Mouse (Mus musculus): ENCODE results near the gene Stra6. TPM values are rescaled to one million over a fixed set of nuclear protein-coding genes. Genes with fewer than 3 reads are reported as not detected.

The Stra6 gene
- polyA plus RNA-seq, 1 experiment = 0.29 TPM

DNA sequence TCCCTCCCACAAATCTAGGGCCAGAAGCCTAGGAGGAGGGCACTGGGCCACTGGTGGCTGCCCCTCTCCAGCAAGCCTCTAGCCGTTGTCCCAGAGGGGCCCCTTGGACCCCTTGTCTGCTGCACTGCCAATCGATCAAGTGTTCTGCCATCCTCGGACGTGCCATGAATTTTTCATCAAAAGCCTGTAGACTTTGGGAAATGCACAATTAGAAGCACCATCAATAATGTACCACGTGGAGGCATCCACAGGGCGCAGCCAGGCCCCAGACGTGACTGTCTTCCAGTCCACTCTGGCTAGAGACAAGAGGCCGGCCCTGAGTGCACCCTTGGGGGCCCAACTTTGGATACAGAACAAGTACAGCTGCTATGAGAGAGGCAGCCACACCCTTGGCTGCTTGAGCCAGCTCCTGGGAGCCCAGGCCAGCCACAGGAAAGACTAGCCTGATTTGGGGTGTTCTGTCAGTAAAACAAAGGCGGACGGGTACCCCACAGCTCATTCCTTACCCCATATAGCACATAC, 20.0 kb upstream of the Stra6 start:
- Histone ChIP-seq H3K27me3 (ENCODE audit: control insufficient read depth, insufficient read depth, insufficient read length) (peaks cover 11% of the 10 kb centered on the region), H3K79me2 (ENCODE audit: control insufficient read depth, insufficient read depth) (no peaks in the 10 kb centered on the region)

DNA sequence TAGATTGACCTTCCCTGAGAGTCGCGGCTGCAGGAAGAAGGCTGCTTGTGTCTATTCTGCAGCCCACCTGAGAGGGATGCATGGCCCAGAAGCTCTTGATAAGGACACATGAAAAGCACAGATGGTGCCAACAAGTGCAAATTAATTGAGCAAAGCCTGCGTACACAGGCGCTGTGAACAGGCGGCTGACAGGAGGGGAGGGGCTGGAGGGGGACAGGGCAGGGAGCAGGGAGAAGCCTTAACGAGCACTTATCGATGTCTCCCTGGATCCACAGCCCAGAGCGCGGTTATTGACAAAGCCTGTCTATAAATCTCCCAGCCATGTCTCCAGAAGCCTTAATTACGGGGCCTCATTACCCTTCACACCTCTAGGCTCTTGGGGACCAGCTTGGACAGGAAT, 18.8 kb upstream of the Stra6 start:
- no peaks in the 10 kb centered on the region for H3K36me3 ChIP-seq (ENCODE audit: control insufficient read depth, insufficient read depth)
- H3K27me3 ChIP-seq (ENCODE audit: control insufficient read depth, insufficient read depth, insufficient read length) = peaks cover 14% of the 10 kb centered on the region
- TF ChIP-seq MYOD1 (IDR thresholded peaks at IDR 0.05; ENCODE audit: control insufficient read depth, insufficient read length, low read depth) (no peak), USF1 (IDR thresholded peaks at IDR 0.05; ENCODE audit: low read depth) (no peak), FOSL1 (IDR thresholded peaks at IDR 0.05; ENCODE audit: insufficient read depth, low read length, poor library complexity, severe bottlenecking) (no peak), MAX (IDR thresholded peaks at IDR 0.05) (no peak), CTCF (IDR thresholded peaks at IDR 0.05; ENCODE audit: control insufficient read depth, insufficient read depth, insufficient read length) (no peak), MYOG (IDR thresholded peaks at IDR 0.05; ENCODE audit: control insufficient read depth, extremely low read depth, insufficient read length) (no peak), CEBPB (IDR thresholded peaks at IDR 0.05; ENCODE audit: low read depth) (no peak)

More for the DNA sequence above, 20.0 kb upstream of the Stra6 start:
- no peak for TF ChIP-seq MAX (IDR thresholded peaks at IDR 0.05)
- no peak for TF ChIP-seq MYOG (IDR thresholded peaks at IDR 0.05; ENCODE audit: control insufficient read depth, extremely low read depth, insufficient read length)
- no peak overlapping the region for H3ac ChIP-seq (ENCODE audit: control insufficient read depth, insufficient read length, low read depth)
- H3K36me3 ChIP-seq (ENCODE audit: control insufficient read depth, insufficient read depth) = no peaks in the 10 kb centered on the region
- H3K4me3 ChIP-seq (ENCODE audit: insufficient read depth, poor library complexity, severe bottlenecking) = no peak overlapping the region
- H3K79me3 ChIP-seq (ENCODE audit: low read depth) = no peaks in the 10 kb centered on the region

DNA sequence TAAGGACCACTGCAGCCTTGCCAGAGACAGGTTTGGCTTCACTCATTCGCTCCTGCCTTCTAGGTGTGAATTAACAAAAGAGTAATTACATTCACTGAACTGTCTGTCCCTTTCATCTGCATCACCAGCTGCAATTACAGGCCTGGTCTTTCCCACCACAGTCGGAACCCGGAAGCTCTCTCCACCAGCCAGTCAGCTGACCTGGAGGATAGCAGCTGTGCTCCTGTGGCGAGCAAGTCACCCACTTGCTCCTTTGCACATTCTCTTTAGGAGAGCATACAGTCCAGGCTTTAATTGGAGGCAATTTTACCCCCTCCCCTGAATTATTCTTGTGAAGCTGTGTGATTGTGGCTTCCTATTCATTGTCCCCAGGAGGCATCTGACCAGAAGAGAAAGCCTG, 17.9 kb upstream of the Stra6 start:
- H3K79me2 ChIP-seq (ENCODE audit: control insufficient read depth, insufficient read depth) = no peaks in the 10 kb centered on the region
- H3K79me3 ChIP-seq (ENCODE audit: low read depth) = no peaks in the 10 kb centered on the region
- TF ChIP-seq MAX (IDR thresholded peaks at IDR 0.05) = no peak
- peak; percentile 58 for TF ChIP-seq USF1 (IDR thresholded peaks at IDR 0.05; ENCODE audit: low read depth)
- H3K4me3 ChIP-seq (ENCODE audit: insufficient read depth, poor library complexity, severe bottlenecking) = no peak overlapping the region
- H3K36me3 ChIP-seq (ENCODE audit: control insufficient read depth, insufficient read depth) = no peaks in the 10 kb centered on the region
- no peak overlapping the region for H3ac ChIP-seq (ENCODE audit: control insufficient read depth, insufficient read length, low read depth)
- peaks cover 17% of the 10 kb centered on the region for H3K27me3 ChIP-seq (ENCODE audit: control insufficient read depth, insufficient read depth, insufficient read length)

More for the DNA sequence above, 18.8 kb upstream of the Stra6 start:
- H3K4me3 ChIP-seq (ENCODE audit: insufficient read depth, poor library complexity, severe bottlenecking) = no peak overlapping the region
- H3K79me3 ChIP-seq (ENCODE audit: low read depth) = no peaks in the 10 kb centered on the region
- no peaks in the 10 kb centered on the region for H3K79me2 ChIP-seq (ENCODE audit: control insufficient read depth, insufficient read depth)
- H3ac ChIP-seq (ENCODE audit: control insufficient read depth, insufficient read length, low read depth) = no peak overlapping the region

DNA sequence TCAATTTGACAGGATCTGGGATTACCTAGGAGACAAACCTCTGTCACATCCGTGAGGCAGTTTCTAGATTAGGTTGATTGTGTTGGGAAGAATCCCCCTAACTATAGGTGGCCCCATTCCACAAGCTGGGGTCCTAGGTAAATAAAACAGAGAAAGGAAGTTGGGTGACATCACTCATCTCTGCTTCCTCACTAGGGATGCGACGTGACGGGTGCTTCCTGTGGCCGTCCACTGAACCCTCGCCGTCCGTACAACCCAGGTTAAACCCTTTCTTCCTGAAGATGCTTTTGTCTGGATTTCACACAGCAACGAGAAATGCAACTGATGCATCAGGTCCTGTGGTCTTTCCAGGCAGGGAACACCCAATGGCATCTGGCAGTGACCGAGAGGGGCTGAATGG, 16.5 kb upstream of the Stra6 start:
- Histone ChIP-seq H3K4me3 (ENCODE audit: insufficient read depth, poor library complexity, severe bottlenecking) (no peak overlapping the region), H3K27me3 (ENCODE audit: control insufficient read depth, insufficient read depth, insufficient read length) (peaks cover 24% of the 10 kb centered on the region), H3K79me3 (ENCODE audit: low read depth) (no peaks in the 10 kb centered on the region), H3K36me3 (ENCODE audit: control insufficient read depth, insufficient read depth) (no peaks in the 10 kb centered on the region), H3ac (ENCODE audit: control insufficient read depth, insufficient read length, low read depth) (no peak overlapping the region), H3K79me2 (ENCODE audit: control insufficient read depth, insufficient read depth) (no peaks in the 10 kb centered on the region)
- TF ChIP-seq FOSL1 (IDR thresholded peaks at IDR 0.05; ENCODE audit: insufficient read depth, low read length, poor library complexity, severe bottlenecking) = no peak
- TF ChIP-seq MYOD1 (IDR thresholded peaks at IDR 0.05; ENCODE audit: control insufficient read depth, insufficient read length, low read depth) = no peak
- no peak for TF ChIP-seq CTCF (IDR thresholded peaks at IDR 0.05; ENCODE audit: control insufficient read depth, insufficient read depth, insufficient read length)
- no peak for TF ChIP-seq MYOG (IDR thresholded peaks at IDR 0.05; ENCODE audit: control insufficient read depth, extremely low read depth, insufficient read length)
- TF ChIP-seq USF1 (IDR thresholded peaks at IDR 0.05; ENCODE audit: low read depth) = no peak
- TF ChIP-seq CEBPB (IDR thresholded peaks at IDR 0.05; ENCODE audit: low read depth) = no peak
- TF ChIP-seq MAX (IDR thresholded peaks at IDR 0.05) = no peak

DNA sequence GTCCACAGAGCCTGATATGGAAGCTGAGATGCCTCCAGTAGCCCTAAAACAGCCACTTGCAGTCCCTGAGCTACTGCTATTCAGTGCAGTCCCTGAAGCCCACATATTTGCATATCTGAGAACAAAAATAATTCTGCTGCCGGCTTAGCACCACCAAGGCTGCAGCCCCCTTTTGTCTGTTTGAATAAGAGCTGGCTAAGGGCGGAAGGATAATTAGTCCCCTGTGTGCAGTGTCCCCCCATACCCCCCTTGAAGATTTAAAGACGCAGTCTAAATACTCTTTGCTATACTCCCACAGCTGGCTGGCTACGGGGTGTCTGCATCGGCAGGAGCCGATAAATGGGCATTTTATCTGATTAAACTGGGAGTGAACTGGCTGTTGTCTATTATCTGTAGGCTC, 15.0 kb upstream of the Stra6 start:
- Histone ChIP-seq H3ac (ENCODE audit: control insufficient read depth, insufficient read length, low read depth) (no peak overlapping the region), H3K27me3 (ENCODE audit: control insufficient read depth, insufficient read depth, insufficient read length) (peaks cover 24% of the 10 kb centered on the region), H3K4me3 (ENCODE audit: insufficient read depth, poor library complexity, severe bottlenecking) (no peak overlapping the region), H3K79me3 (ENCODE audit: low read depth) (no peaks in the 10 kb centered on the region), H3K36me3 (ENCODE audit: control insufficient read depth, insufficient read depth) (no peaks in the 10 kb centered on the region), H3K79me2 (ENCODE audit: control insufficient read depth, insufficient read depth) (no peaks in the 10 kb centered on the region)
- TF ChIP-seq USF1 (IDR thresholded peaks at IDR 0.05; ENCODE audit: low read depth) (no peak), MYOG (IDR thresholded peaks at IDR 0.05; ENCODE audit: control insufficient read depth, extremely low read depth, insufficient read length) (no peak), MYOD1 (IDR thresholded peaks at IDR 0.05; ENCODE audit: control insufficient read depth, insufficient read length, low read depth) (no peak), CTCF (IDR thresholded peaks at IDR 0.05; ENCODE audit: control insufficient read depth, insufficient read depth, insufficient read length) (no peak), FOSL1 (IDR thresholded peaks at IDR 0.05; ENCODE audit: insufficient read depth, low read length, poor library complexity, severe bottlenecking) (no peak), CEBPB (IDR thresholded peaks at IDR 0.05; ENCODE audit: low read depth) (no peak), MAX (IDR thresholded peaks at IDR 0.05) (no peak)

DNA sequence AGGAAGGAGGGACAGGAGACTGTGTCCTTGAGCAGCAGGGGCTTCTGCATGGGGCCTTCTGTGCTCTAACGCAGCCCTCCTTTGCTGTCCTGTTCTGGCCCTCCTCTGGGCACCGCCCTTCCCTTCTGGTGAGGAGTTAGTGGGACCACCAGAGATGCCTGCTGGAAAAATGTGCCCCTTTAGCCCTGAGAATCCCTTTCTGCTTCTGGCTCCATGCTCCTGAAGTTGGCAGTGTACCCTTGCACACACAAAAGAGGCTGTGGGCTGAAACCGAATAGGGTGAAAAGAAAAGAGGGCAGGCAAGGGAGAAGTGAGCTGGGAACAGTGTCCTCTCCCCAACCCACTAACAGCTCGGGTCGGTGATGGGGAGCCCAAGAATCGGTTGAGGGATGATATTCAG, 14.4 kb upstream of the Stra6 start:
- no peak for TF ChIP-seq CEBPB (IDR thresholded peaks at IDR 0.05; ENCODE audit: low read depth)
- no peak for TF ChIP-seq MAX (IDR thresholded peaks at IDR 0.05)
- TF ChIP-seq FOSL1 (IDR thresholded peaks at IDR 0.05; ENCODE audit: insufficient read depth, low read length, poor library complexity, severe bottlenecking) = no peak
- no peak for TF ChIP-seq USF1 (IDR thresholded peaks at IDR 0.05; ENCODE audit: low read depth)
- TF ChIP-seq MYOD1 (IDR thresholded peaks at IDR 0.05; ENCODE audit: control insufficient read depth, insufficient read length, low read depth) = no peak
- TF ChIP-seq MYOG (IDR thresholded peaks at IDR 0.05; ENCODE audit: control insufficient read depth, extremely low read depth, insufficient read length) = no peak
- no peak for TF ChIP-seq CTCF (IDR thresholded peaks at IDR 0.05; ENCODE audit: control insufficient read depth, insufficient read depth, insufficient read length)
- Histone ChIP-seq H3K36me3 (ENCODE audit: control insufficient read depth, insufficient read depth) (no peaks in the 10 kb centered on the region), H3K4me3 (ENCODE audit: insufficient read depth, poor library complexity, severe bottlenecking) (no peak overlapping the region), H3ac (ENCODE audit: control insufficient read depth, insufficient read length, low read depth) (no peak overlapping the region), H3K27me3 (ENCODE audit: control insufficient read depth, insufficient read depth, insufficient read length) (peaks cover 24% of the 10 kb centered on the region), H3K79me3 (ENCODE audit: low read depth) (no peaks in the 10 kb centered on the region), H3K79me2 (ENCODE audit: control insufficient read depth, insufficient read depth) (no peaks in the 10 kb centered on the region)
